Mouse (Mus musculus): ENCODE measurements around the gene Taf10. TPM values are rescaled to one million over a fixed set of nuclear protein-coding genes. Genes with fewer than 3 reads are reported as not detected.

The Taf10 gene
- polyA plus RNA-seq, 1 experiment from 2014 or later, result 121 TPM

DNA sequence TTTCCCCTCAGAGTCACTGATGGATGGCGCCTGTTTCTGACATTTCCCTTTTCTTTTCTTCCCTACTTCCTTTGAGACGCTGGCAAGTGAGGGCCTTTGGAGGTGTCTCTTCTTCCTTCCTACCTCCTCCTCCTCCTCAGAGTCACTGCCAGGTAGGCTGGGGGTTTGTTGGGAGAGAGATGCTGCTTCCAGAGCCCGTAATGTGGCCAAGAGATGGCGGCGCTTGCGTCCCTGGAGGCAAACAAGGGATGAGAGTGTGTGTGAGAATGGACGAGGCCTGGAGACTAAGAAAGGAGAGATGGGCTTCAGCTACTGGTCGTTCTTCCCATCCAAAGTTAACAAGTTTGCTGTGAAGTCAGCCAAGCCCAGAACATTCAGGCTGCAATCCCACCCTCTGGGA lies 9.3 kb downstream of the Taf10 start:
- Histone ChIP-seq H3K4me2 (replicated peaks; ENCODE audit: low read depth, low read length) (no peak overlapping the region), H3K9me3 (ENCODE audit: low read length) (no peaks in the 10 kb centered on the region), H3K4me1 (ENCODE audit: insufficient read depth, low read depth, low read length) (peaks cover 10% of the 10 kb centered on the region; the same call in 1 of the 2 replicates), H3K36me3 (ENCODE audit: insufficient read depth, low read length) (peaks cover 31% of the 10 kb centered on the region), H3K27ac (ENCODE audit: low read length) (no peak overlapping the region), H3K9ac (replicated peaks; ENCODE audit: low read depth) (no peak overlapping the region), H3K27me3 (replicated peaks; ENCODE audit: insufficient read depth, low read length) (no peaks in the 10 kb centered on the region), H3K4me3 (ENCODE audit: low read depth, low read length) (no peak overlapping the region)
- ATAC-seq (no peak), DNase-seq (ENCODE audit: low spot score) (peak; percentile 5)
- TF ChIP-seq EP300 (IDR thresholded peaks at IDR 0.05) (no peak), CTCF (IDR thresholded peaks at IDR 0.05) (no peak)
- 80% methylated on average over 8 of the region's 8 CpGs for WGBS

GRCm38 (mm10) chr7:105733836-105734235 lies 10.3 kb downstream of the Taf10 start:
- H3K36me3 ChIP-seq (ENCODE audit: insufficient read depth, low read length), result peaks cover 27% of the 10 kb centered on the region
- no peak overlapping the region for H3K4me2 ChIP-seq (replicated peaks; ENCODE audit: low read depth, low read length)
- no peaks in the 10 kb centered on the region for H3K27me3 ChIP-seq (replicated peaks; ENCODE audit: insufficient read depth, low read length)
- no peak overlapping the region for H3K9ac ChIP-seq (replicated peaks; ENCODE audit: low read depth)
- DNase-seq (ENCODE audit: low spot score) (no peak), ATAC-seq (no peak)
- H3K9me3 ChIP-seq (ENCODE audit: low read length), result no peaks in the 10 kb centered on the region
- WGBS, result 96% methylated on average over 11 of the region's 11 CpGs
- H3K4me1 ChIP-seq (ENCODE audit: insufficient read depth, low read depth, low read length), result peaks cover 4% of the 10 kb centered on the region; the same call in 1 of the 2 replicates
- H3K27ac ChIP-seq (ENCODE audit: low read length), result no peak overlapping the region
- TF ChIP-seq EP300 (IDR thresholded peaks at IDR 0.05) (no peak), CTCF (IDR thresholded peaks at IDR 0.05) (no peak)
- no peak overlapping the region for H3K4me3 ChIP-seq (ENCODE audit: low read depth, low read length)

DNA sequence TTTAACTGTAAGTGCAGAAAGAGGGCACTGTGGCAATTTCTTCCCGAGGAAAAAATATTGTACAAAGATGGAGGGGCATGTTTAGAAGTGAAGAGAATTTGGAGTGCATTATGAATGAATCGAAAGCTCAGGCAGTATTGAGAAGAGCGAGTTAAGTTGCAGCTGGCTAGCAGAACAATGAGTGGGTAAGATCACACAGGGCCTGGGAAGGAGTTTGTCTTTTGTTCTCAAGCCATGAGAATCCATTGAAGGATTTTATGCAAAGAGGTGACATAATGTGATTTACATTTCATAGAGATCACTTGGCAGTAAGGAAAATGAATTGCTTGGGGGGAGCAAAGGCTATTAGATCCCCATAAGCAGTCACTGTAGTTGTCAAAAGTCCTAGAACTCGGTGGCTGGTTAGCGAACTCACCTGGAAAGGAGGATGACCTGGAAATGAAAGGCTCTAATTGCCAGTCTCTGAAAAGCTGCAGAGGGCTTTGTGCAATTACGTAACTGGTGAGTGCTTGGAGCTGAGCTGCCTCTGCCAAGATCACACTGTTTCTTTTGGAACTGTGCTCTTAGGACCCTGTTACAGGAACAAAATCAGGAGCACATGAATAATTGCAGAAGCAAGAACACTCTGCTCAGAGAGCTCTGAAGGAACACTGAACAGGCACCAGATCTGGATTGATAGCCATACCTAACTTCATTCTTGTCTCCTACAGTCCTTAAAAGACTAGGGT lies 15.3 kb downstream of the Taf10 start:
- WGBS, result 80% methylated on average over 6 of the region's 6 CpGs
- Histone ChIP-seq H3K36me3 (ENCODE audit: insufficient read depth, low read length) (peaks cover 24% of the 10 kb centered on the region), H3K4me2 (replicated peaks; ENCODE audit: low read depth, low read length) (no peak overlapping the region), H3K4me1 (ENCODE audit: insufficient read depth, low read depth, low read length) (no peaks in the 10 kb centered on the region), H3K27ac (ENCODE audit: low read length) (no peak overlapping the region), H3K9me3 (ENCODE audit: low read length) (no peaks in the 10 kb centered on the region), H3K27me3 (replicated peaks; ENCODE audit: insufficient read depth, low read length) (no peaks in the 10 kb centered on the region), H3K9ac (replicated peaks; ENCODE audit: low read depth) (no peak overlapping the region), H3K4me3 (ENCODE audit: low read depth, low read length) (no peak overlapping the region)
- ATAC-seq (no peak), DNase-seq (ENCODE audit: low spot score) (peak; percentile 39)
- TF ChIP-seq EP300 (IDR thresholded peaks at IDR 0.05), result no peak
- TF ChIP-seq CTCF (IDR thresholded peaks at IDR 0.05), result no peak

DNA sequence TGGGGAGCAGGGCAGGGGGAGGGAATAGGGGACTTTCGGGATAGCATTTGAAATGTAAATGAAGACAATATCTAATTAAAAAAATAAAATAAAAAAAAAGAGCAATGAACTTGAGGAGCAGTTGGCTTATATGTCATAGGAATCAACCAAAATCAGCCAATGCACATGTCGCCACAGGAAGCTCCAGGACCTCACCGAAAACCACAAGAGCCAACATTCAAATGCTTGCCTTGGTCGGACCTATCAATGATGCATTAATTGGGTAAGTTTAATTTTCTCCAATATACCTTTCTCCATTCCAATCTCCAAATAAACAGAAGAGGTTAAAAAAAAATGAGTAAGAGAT lies 17.2 kb downstream of the Taf10 start:
- 90% methylated on average over 4 of the region's 4 CpGs for WGBS
- no peaks in the 10 kb centered on the region for H3K27me3 ChIP-seq (replicated peaks; ENCODE audit: insufficient read depth, low read length)
- H3K36me3 ChIP-seq (ENCODE audit: insufficient read depth, low read length), result peaks cover 6% of the 10 kb centered on the region; the same call in 1 of the 2 replicates
- no peak overlapping the region for H3K4me3 ChIP-seq (ENCODE audit: low read depth, low read length)
- ATAC-seq, result no peak
- no peak overlapping the region for H3K4me2 ChIP-seq (replicated peaks; ENCODE audit: low read depth, low read length)
- H3K9me3 ChIP-seq (ENCODE audit: low read length), result no peaks in the 10 kb centered on the region
- no peak for DNase-seq (ENCODE audit: low spot score)
- TF ChIP-seq CTCF (IDR thresholded peaks at IDR 0.05) (no peak), EP300 (IDR thresholded peaks at IDR 0.05) (no peak)
- H3K4me1 ChIP-seq (ENCODE audit: insufficient read depth, low read depth, low read length), result no peaks in the 10 kb centered on the region
- no peak overlapping the region for H3K27ac ChIP-seq (ENCODE audit: low read length)
- no peak overlapping the region for H3K9ac ChIP-seq (replicated peaks; ENCODE audit: low read depth)

DNA sequence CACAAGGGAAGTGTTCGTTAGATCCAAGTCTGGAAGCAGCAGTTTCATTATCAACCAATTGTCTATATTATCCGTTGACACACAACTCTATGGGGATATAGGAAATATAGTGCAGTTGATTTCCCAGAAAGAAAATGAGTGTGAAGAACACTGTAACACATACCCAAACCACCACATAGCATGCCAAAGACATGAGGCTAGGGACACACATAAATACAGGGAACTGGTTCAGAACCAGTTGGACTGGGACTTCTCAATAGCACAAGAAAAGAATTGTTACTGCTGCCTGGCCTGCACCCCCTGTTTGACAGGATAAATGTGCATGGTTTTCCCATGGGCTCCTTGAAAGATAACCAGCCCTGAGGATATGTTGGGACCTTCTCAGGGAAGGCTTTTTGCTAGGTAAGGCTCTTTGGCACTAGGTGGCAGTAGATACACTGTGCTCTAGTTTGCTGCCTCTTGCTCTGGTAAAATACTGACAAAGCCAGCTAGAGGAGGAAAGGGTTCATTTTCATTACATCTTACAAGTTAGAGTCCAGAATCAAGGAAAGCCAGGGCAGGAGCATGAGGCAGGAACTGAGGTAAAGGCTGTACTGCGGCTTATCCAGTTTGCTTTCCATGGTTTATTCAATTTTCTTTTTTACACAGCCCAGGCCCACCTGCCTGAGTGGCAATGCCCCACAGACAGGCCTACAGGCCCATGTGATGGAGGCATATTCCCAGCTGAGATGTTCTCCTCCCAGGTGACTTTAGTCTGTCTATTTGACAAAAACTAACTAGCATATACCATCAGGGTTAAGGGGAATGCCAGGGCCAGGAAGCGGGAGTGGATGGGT lies 17.8 kb downstream of the Taf10 start:
- WGBS, result 78% methylated on average over 4 of the region's 4 CpGs
- no peak overlapping the region for H3K9ac ChIP-seq (replicated peaks; ENCODE audit: low read depth)
- TF ChIP-seq EP300 (IDR thresholded peaks at IDR 0.05), result no peak
- TF ChIP-seq CTCF (IDR thresholded peaks at IDR 0.05), result peak; percentile 96
- H3K9me3 ChIP-seq (ENCODE audit: low read length), result no peaks in the 10 kb centered on the region
- no peaks in the 10 kb centered on the region for H3K27me3 ChIP-seq (replicated peaks; ENCODE audit: insufficient read depth, low read length)
- H3K27ac ChIP-seq (ENCODE audit: low read length), result no peak overlapping the region
- no peaks in the 10 kb centered on the region for H3K4me1 ChIP-seq (ENCODE audit: insufficient read depth, low read depth, low read length)
- DNase-seq (ENCODE audit: low spot score) (peak; percentile 91), ATAC-seq (peak; percentile 76)
- no peak overlapping the region for H3K4me2 ChIP-seq (replicated peaks; ENCODE audit: low read depth, low read length)
- H3K4me3 ChIP-seq (ENCODE audit: low read depth, low read length), result no peak overlapping the region
- peaks cover under 1% of the 10 kb centered on the region; the same call in 1 of the 2 replicates for H3K36me3 ChIP-seq (ENCODE audit: insufficient read depth, low read length)

GRCm38 (mm10) chr7:105721916-105722315 lies 22.2 kb downstream of the Taf10 start:
- 56% methylated on average over 2 of the region's 2 CpGs for WGBS
- Histone ChIP-seq H3K27ac (ENCODE audit: low read length) (no peak overlapping the region), H3K4me2 (replicated peaks; ENCODE audit: low read depth, low read length) (no peak overlapping the region), H3K9me3 (ENCODE audit: low read length) (no peaks in the 10 kb centered on the region), H3K4me1 (ENCODE audit: insufficient read depth, low read depth, low read length) (no peaks in the 10 kb centered on the region), H3K9ac (replicated peaks; ENCODE audit: low read depth) (no peak overlapping the region), H3K27me3 (replicated peaks; ENCODE audit: insufficient read depth, low read length) (no peaks in the 10 kb centered on the region), H3K4me3 (ENCODE audit: low read depth, low read length) (no peak overlapping the region), H3K36me3 (ENCODE audit: insufficient read depth, low read length) (no peaks in the 10 kb centered on the region)
- TF ChIP-seq EP300 (IDR thresholded peaks at IDR 0.05) (no peak), CTCF (IDR thresholded peaks at IDR 0.05) (no peak)
- DNase-seq (ENCODE audit: low spot score) (peak; percentile 23), ATAC-seq (peak; percentile 41)
